Comparison of ENCODE assay signal across 20 mouse cellular contexts in genomic region chr9:9872112-9873035, GRCm38 (mm10).
DNase-seq lines count a peak whose midpoint lies in the region; ATAC-seq and TF ChIP-seq lines count a peak whose summit lies in the region.
"Had no signal": no experiment of that assay in that cellular context is flagged by ENCODE, and none has a peak within 500 bp of the region (broad histone marks: within the 10 kb centered on the region; RNA-seq: fewer than 3 reads in every experiment).

No protein-coding gene starts in this region.

- no peak for TF ChIP-seq CTCF in brain, embryonic 14.5 days (IDR thresholded peaks at IDR 0.05; ENCODE audit: borderline replicate concordance, extremely low read depth, insufficient read depth, insufficient read length)

- peak; percentile 3 for DNase-seq in left cerebral cortex, postnatal 4 days
- DNase-seq in left cerebral cortex, postnatal 36 days (ENCODE audit: low spot score in 2 of 2): no peak
- peak; percentile 35 for DNase-seq in brain, embryonic 14.5 days (ENCODE audit: low read depth)
- peak; percentile 4 for DNase-seq in forebrain, embryonic 14.5 days (ENCODE audit: low spot score)
- no peak for DNase-seq in kidney, postnatal 36 days
- DNase-seq in c-Kit-positive CD71-positive TER-119-positive erythroid progenitor cells, embryonic 14.5 days (ENCODE audit: low spot score): no peak
- DNase-seq: cerebellum, adult 11-12 months; cerebellum, postnatal 25 days; heart, postnatal 4 days; kidney, adult 11 months; lung, postnatal 10 days; right cerebral cortex, postnatal 25 days; thymus, postnatal 36 days had no signal

- peak; percentile 62 for ATAC-seq in forebrain, embryonic 14.5 days
- ATAC-seq in hindbrain, embryonic 16.5 days: peak; percentile 70

- no peak overlapping the region for H3K4me3 ChIP-seq in forebrain, embryonic 14.5 days (ENCODE audit: low read depth, low read length)
- H3K4me3 ChIP-seq in hindbrain, embryonic 16.5 days (ENCODE audit: low read length): no peak overlapping the region
- H3K4me3 ChIP-seq: left cerebral cortex, adult 2 months; limb, embryonic 13.5 days; megakaryocyte, embryonic 14.5 days had no signal

- WGBS in forebrain, embryonic 14.5 days: 21% methylated on average over 7 of the region's 7 CpGs
- WGBS in hindbrain, embryonic 16.5 days: 27% methylated on average over 7 of the region's 7 CpGs

- H3K27me3 ChIP-seq in forebrain, embryonic 14.5 days (replicated peaks; ENCODE audit: control insufficient read depth, insufficient read depth, low read length): no peaks in the 10 kb centered on the region
- no peaks in the 10 kb centered on the region for H3K27me3 ChIP-seq in hindbrain, embryonic 16.5 days (replicated peaks; ENCODE audit: control insufficient read depth, insufficient read depth, low read length)
- H3K27me3 ChIP-seq: limb, embryonic 13.5 days; megakaryocyte, embryonic 14.5 days had no signal

- no peak overlapping the region for H3K27ac ChIP-seq in forebrain, embryonic 14.5 days (ENCODE audit: low read depth, low read length)
- no peak overlapping the region for H3K27ac ChIP-seq in hindbrain, embryonic 16.5 days (ENCODE audit: low read depth, low read length)
- H3K27ac ChIP-seq: kidney, postnatal 0 days; left cerebral cortex, adult 2 months; limb, embryonic 13.5 days; liver, embryonic 14.5 days had no signal

- no peaks in the 10 kb centered on the region for H3K9me3 ChIP-seq in forebrain, embryonic 14.5 days (replicated peaks; ENCODE audit: control insufficient read depth, low read length)
- no peaks in the 10 kb centered on the region for H3K9me3 ChIP-seq in hindbrain, embryonic 16.5 days (ENCODE audit: control insufficient read depth, low read length)
- H3K9me3 ChIP-seq: G1E; limb, embryonic 13.5 days; megakaryocyte, embryonic 14.5 days had no signal

- H3K4me1 ChIP-seq in forebrain, embryonic 14.5 days (ENCODE audit: control insufficient read depth, insufficient read depth, low read length): no peaks in the 10 kb centered on the region; the same call in 1 of the 2 replicates
- H3K4me1 ChIP-seq in hindbrain, embryonic 16.5 days (ENCODE audit: control insufficient read depth, insufficient read depth, low read depth, low read length): no peaks in the 10 kb centered on the region
- H3K4me1 ChIP-seq: limb, embryonic 13.5 days; megakaryocyte, embryonic 14.5 days had no signal

- H3K9ac ChIP-seq in forebrain, embryonic 14.5 days (ENCODE audit: low read length): no peak overlapping the region
- no peak overlapping the region for H3K9ac ChIP-seq in hindbrain, embryonic 16.5 days (ENCODE audit: low read depth, low read length)
- H3K9ac ChIP-seq: limb, embryonic 13.5 days; liver, embryonic 14.5 days had no signal

- TF ChIP-seq POLR2A in brain, embryonic 14.5 days (IDR thresholded peaks at IDR 0.05; ENCODE audit: borderline replicate concordance, extremely low read depth, insufficient read depth, insufficient read length, poor library complexity, severe bottlenecking): no peak

- no peak overlapping the region for H3K4me2 ChIP-seq in forebrain, embryonic 14.5 days (ENCODE audit: low read length)
- no peak overlapping the region for H3K4me2 ChIP-seq in hindbrain, embryonic 16.5 days (ENCODE audit: low read length)
- H3K4me2 ChIP-seq: limb, embryonic 13.5 days had no signal

- H3K36me3 ChIP-seq in forebrain, embryonic 14.5 days (ENCODE audit: control insufficient read depth, insufficient read depth, low read length): no peaks in the 10 kb centered on the region
- no peaks in the 10 kb centered on the region for H3K36me3 ChIP-seq in hindbrain, embryonic 16.5 days (ENCODE audit: control insufficient read depth, insufficient read depth, low read length)
- H3K36me3 ChIP-seq: G1E; limb, embryonic 13.5 days had no signal

- intact Hi-C loops in left cerebral cortex, postnatal 4 days (cut with DNase I): no loop called here
- intact Hi-C loops in left cerebral cortex, postnatal 36 days (cut with DNase I): no loop called here

Comparison
In these comparisons a context has a peak if more than half of its experiments do, and no peak if none do; other contexts are left out.
1. DNase-seq: peak in left cerebral cortex, postnatal 4 days (single experiment), brain, embryonic 14.5 days (single experiment) and forebrain, embryonic 14.5 days (single experiment); none in left cerebral cortex, postnatal 36 days (0 of 2), kidney, postnatal 36 days (0 of 2) and c-Kit-positive CD71-positive TER-119-positive erythroid progenitor cells, embryonic 14.5 days (single experiment).